Mouse (Mus musculus): ENCODE results near the gene Ptov1. TPM values are rescaled to one million over a fixed set of nuclear protein-coding genes. Genes with fewer than 3 reads are reported as not detected.

Ptov1 gene
- polyA plus RNA-seq, 2 experiments = 471 to 751 TPM

GRCm38 (mm10) chr7:44894175-44894574, 24.6 kb upstream of the Ptov1 start:
- Histone ChIP-seq H3K27ac (replicated peaks; ENCODE audit: low read depth, low read length) (no peak overlapping the region), H3K36me3 (ENCODE audit: control insufficient read depth, insufficient read depth, low read length) (peaks cover 20% of the 10 kb centered on the region), H3K9me3 (ENCODE audit: control insufficient read depth, low read length) (no peaks in the 10 kb centered on the region)

GRCm38 (mm10) chr7:44893197-44893596, 23.6 kb upstream of the Ptov1 start:
- ATAC-seq (ENCODE audit: low FRiP score, low read depth) (no peak), DNase-seq (ENCODE audit: low spot score) (no peak)
- Histone ChIP-seq H3K4me1 (ENCODE audit: control insufficient read depth, insufficient read depth, low read length) (peaks cover 29% of the 10 kb centered on the region), H3K9me3 (ENCODE audit: control insufficient read depth, low read length) (no peaks in the 10 kb centered on the region), H3K36me3 (ENCODE audit: control insufficient read depth, insufficient read depth, low read length) (peaks cover 26% of the 10 kb centered on the region), H3K27ac (replicated peaks; ENCODE audit: low read depth, low read length) (peak overlapping the region; percentile 98), H3K4me2 (replicated peaks; ENCODE audit: low read depth, low read length, severe bottlenecking) (peak overlapping the region; percentile 93), H3K9ac (ENCODE audit: low read depth, low read length, severe bottlenecking) (peak overlapping the region; percentile 32), H3K27me3 (ENCODE audit: control insufficient read depth, insufficient read depth, low read length) (no peaks in the 10 kb centered on the region), H3K4me3 (replicated peaks; ENCODE audit: low read length) (peak overlapping the region; percentile 83)
- TF ChIP-seq POLR2A (IDR thresholded peaks at IDR 0.05; ENCODE audit: borderline replicate concordance, extremely low read depth, insufficient read depth, insufficient read length) = no peak
- 29% methylated on average over 8 of the region's 8 CpGs for WGBS

More at GRCm38 (mm10) chr7:44894175-44894574, 24.6 kb upstream of the Ptov1 start:
- Histone ChIP-seq H3K4me2 (replicated peaks; ENCODE audit: low read depth, low read length, severe bottlenecking) (no peak overlapping the region), H3K4me3 (replicated peaks; ENCODE audit: low read length) (no peak overlapping the region), H3K27me3 (ENCODE audit: control insufficient read depth, insufficient read depth, low read length) (no peaks in the 10 kb centered on the region), H3K4me1 (ENCODE audit: control insufficient read depth, insufficient read depth, low read length) (peaks cover 29% of the 10 kb centered on the region), H3K9ac (ENCODE audit: low read depth, low read length, severe bottlenecking) (no peak overlapping the region)
- 88% methylated on average over 3 of the region's 3 CpGs for WGBS
- ATAC-seq (ENCODE audit: low FRiP score, low read depth) (no peak), DNase-seq (ENCODE audit: low spot score) (no peak)
- no peak for TF ChIP-seq POLR2A (IDR thresholded peaks at IDR 0.05; ENCODE audit: borderline replicate concordance, extremely low read depth, insufficient read depth, insufficient read length)

GRCm38 (mm10) chr7:44892276-44892921, 22.8 kb upstream of the Ptov1 start, which contains the start of gene Med25:
Med25 (minus strand) TSS chr7:44892712.
- no peaks in the 10 kb centered on the region for H3K9me3 ChIP-seq (ENCODE audit: control insufficient read depth, low read length)
- H3K27ac ChIP-seq (replicated peaks; ENCODE audit: low read depth, low read length) = peak within 1 kb of the TSS; percentile 98
- DNase-seq (ENCODE audit: low spot score) (peak; percentile 99), ATAC-seq (ENCODE audit: low FRiP score, low read depth) (peak; percentile 88)
- H3K27me3 ChIP-seq (ENCODE audit: control insufficient read depth, insufficient read depth, low read length) = no peaks in the 10 kb centered on the region
- WGBS = under 1% methylated on average over 56 of the region's 56 CpGs
- peaks cover 26% of the 10 kb centered on the region for H3K36me3 ChIP-seq (ENCODE audit: control insufficient read depth, insufficient read depth, low read length)
- H3K9ac ChIP-seq (ENCODE audit: low read depth, low read length, severe bottlenecking) = peak within 1 kb of the TSS; percentile 84
- 0 out of 2 replicates have a peak, but pooled peaks have one; percentile 88 for TF ChIP-seq POLR2A (IDR thresholded peaks at IDR 0.05; ENCODE audit: borderline replicate concordance, extremely low read depth, insufficient read depth, insufficient read length)
- peaks cover 28% of the 10 kb centered on the region for H3K4me1 ChIP-seq (ENCODE audit: control insufficient read depth, insufficient read depth, low read length)
- H3K4me2 ChIP-seq (replicated peaks; ENCODE audit: low read depth, low read length, severe bottlenecking) = peak within 1 kb of the TSS; percentile 93
- peak within 1 kb of the TSS; percentile 83 for H3K4me3 ChIP-seq (replicated peaks; ENCODE audit: low read length)

GRCm38 (mm10) chr7:44891611-44892010, 22.0 kb upstream of the Ptov1 start:
- DNase-seq (ENCODE audit: low spot score) (no peak), ATAC-seq (ENCODE audit: low FRiP score, low read depth) (no peak)
- peaks cover 33% of the 10 kb centered on the region for H3K36me3 ChIP-seq (ENCODE audit: control insufficient read depth, insufficient read depth, low read length)
- peak overlapping the region; percentile 93 for H3K4me2 ChIP-seq (replicated peaks; ENCODE audit: low read depth, low read length, severe bottlenecking)
- WGBS = 26% methylated on average over 6 of the region's 6 CpGs
- H3K27me3 ChIP-seq (ENCODE audit: control insufficient read depth, insufficient read depth, low read length) = no peaks in the 10 kb centered on the region
- peak overlapping the region; percentile 84 for H3K9ac ChIP-seq (ENCODE audit: low read depth, low read length, severe bottlenecking)
- H3K27ac ChIP-seq (replicated peaks; ENCODE audit: low read depth, low read length) = peak overlapping the region; percentile 98
- no peaks in the 10 kb centered on the region for H3K9me3 ChIP-seq (ENCODE audit: control insufficient read depth, low read length)
- no peak for TF ChIP-seq POLR2A (IDR thresholded peaks at IDR 0.05; ENCODE audit: borderline replicate concordance, extremely low read depth, insufficient read depth, insufficient read length)
- H3K4me1 ChIP-seq (ENCODE audit: control insufficient read depth, insufficient read depth, low read length) = peaks cover 21% of the 10 kb centered on the region
- peak overlapping the region; percentile 83 for H3K4me3 ChIP-seq (replicated peaks; ENCODE audit: low read length)

- H3K4me2 ChIP-seq (replicated peaks; ENCODE audit: low read depth, low read length, severe bottlenecking) = peak overlapping the region; percentile 93
- TF ChIP-seq POLR2A (IDR thresholded peaks at IDR 0.05; ENCODE audit: borderline replicate concordance, extremely low read depth, insufficient read depth, insufficient read length) = no peak
- no peak for ATAC-seq (ENCODE audit: low FRiP score, low read depth)
Measured at GRCm38 (mm10) chr7:44890737-44891136, 21.1 kb upstream of the Ptov1 start.

More at GRCm38 (mm10) chr7:44890737-44891136, 21.1 kb upstream of the Ptov1 start:
- 0 out of 2 replicates have a peak overlapping the region, but pooled peaks have one; percentile 83 for H3K4me3 ChIP-seq (replicated peaks; ENCODE audit: low read length)
- peak overlapping the region; percentile 84; the same call in 1 of the 2 replicates for H3K9ac ChIP-seq (ENCODE audit: low read depth, low read length, severe bottlenecking)
- H3K9me3 ChIP-seq (ENCODE audit: control insufficient read depth, low read length) = no peaks in the 10 kb centered on the region
- 87% methylated on average over 4 of the region's 4 CpGs for WGBS
- H3K36me3 ChIP-seq (ENCODE audit: control insufficient read depth, insufficient read depth, low read length) = peaks cover 40% of the 10 kb centered on the region
- no peak overlapping the region for H3K27ac ChIP-seq (replicated peaks; ENCODE audit: low read depth, low read length)
- H3K4me1 ChIP-seq (ENCODE audit: control insufficient read depth, insufficient read depth, low read length) = peaks cover 20% of the 10 kb centered on the region
- no peaks in the 10 kb centered on the region for H3K27me3 ChIP-seq (ENCODE audit: control insufficient read depth, insufficient read depth, low read length)
- DNase-seq (ENCODE audit: low spot score) = no peak
